Mouse (Mus musculus) lung, postnatal 0 days (tissue): ENCODE results near the gene Gzmk.

ENCODE experiments used
- CTCF ChIP-seq: IDR thresholded peaks from 2 replicates; pipeline ENCODE4 v1.5.1; 2016; ENCODE audit warnings: antibody characterized with exemption, mild to moderate bottlenecking
- EP300 ChIP-seq: IDR thresholded peaks from 2 replicates; pipeline ENCODE4 v1.6.1; 2016; ENCODE audit warnings: antibody characterized with exemption, mild to moderate bottlenecking, control low read depth

- no peak for TF ChIP-seq CTCF
- TF ChIP-seq EP300: no peak
Observed at GRCm38 (mm10) chr13:113183720-113184119, 42.0 kb downstream of the Gzmk start.
